Mouse (Mus musculus) liver, embryonic 12.5 days (tissue): ENCODE results near the gene Mrpl28. TPM values are rescaled to one million over a fixed set of nuclear protein-coding genes. Genes with fewer than 3 reads are reported as not detected.
"Not testable (repeated sequence)": the region's sequence is repeated elsewhere in the genome, so short reads cannot be mapped to it uniquely, and the experiment has no call there.

Source experiments
- ATAC-seq: fragments of 200-750 bp; cut with Nextera tagmentation; 2 replicates; pipeline ENCODE4 v1.8.0; 2017; ENCODE audit warnings: moderate number of reproducible peaks, mild to moderate bottlenecking, moderate library complexity
- H3K27ac ChIP-seq: fragments of 300-500 bp; sonication (generic); 2 replicates; pipeline ENCODE4 v1.5.1; 2016; ENCODE audit warnings: mild to moderate bottlenecking
- H3K27me3 ChIP-seq: fragments of 300-500 bp; sonication (generic); replicated peaks from 2 replicates; pipeline ENCODE4 v1.6.1; 2016; ENCODE audit warnings: mild to moderate bottlenecking, moderate library complexity
- H3K36me3 ChIP-seq: fragments of 300-500 bp; sonication (generic); 2 replicates; pipeline ENCODE4 v1.6.1; 2016; ENCODE audit warnings: mild to moderate bottlenecking, moderate library complexity
- H3K4me1 ChIP-seq: fragments of 300-500 bp; sonication (generic); 2 replicates; pipeline ENCODE4 v1.6.1; 2016
- H3K4me2 ChIP-seq: fragments of 300-500 bp; sonication (generic); 2 replicates; pipeline ENCODE4 v1.6.1; 2016; ENCODE audit warnings: mild to moderate bottlenecking, moderate library complexity
- H3K4me3 ChIP-seq: fragments of 300-500 bp; sonication (generic); 2 replicates; pipeline ENCODE4 v1.5.1; 2016; ENCODE audit warnings: mild to moderate bottlenecking, moderate library complexity
- H3K9ac ChIP-seq: fragments of 300-500 bp; sonication (generic); 2 replicates; pipeline ENCODE4 v1.6.1; 2016; ENCODE audit warnings: mild to moderate bottlenecking, moderate library complexity
- H3K9me3 ChIP-seq: fragments of 300-500 bp; sonication (generic); replicated peaks from 2 replicates; pipeline ENCODE4 v1.6.1; 2016; ENCODE audit warnings: mild to moderate bottlenecking, moderate library complexity
- WGBS: fragments of 180-500 bp; shearing (Covaris S2); methylation state at CpG from one replicate; pipeline ENCODE4 v1.1.7; 2016; ENCODE audit not compliant: insufficient replicate concordance; 5-methylcytosine and 5-hydroxymethylcytosine counted together
- polyA plus RNA-seq: library from polyadenylated mRNA; unstranded; fragments of >200 nt; fragmentation: Nextera tagmentation; extraction: Ambion mirVana; gene quantifications from 2 replicates; pipeline ENCODE4 v1.2.1, GENCODE M21; 2016

The Mrpl28 gene
- polyA plus RNA-seq, 1 experiment from 2014 or later: 174 TPM

- ATAC-seq: no peak
- Histone ChIP-seq H3K36me3 (peaks cover 56% of the 10 kb centered on the region), H3K4me2 (no peak overlapping the region), H3K4me3 (no peak overlapping the region), H3K27me3 (no peaks in the 10 kb centered on the region), H3K9ac (no peak overlapping the region), H3K4me1 (peaks cover 32% of the 10 kb centered on the region), H3K9me3 (no peaks in the 10 kb centered on the region), H3K27ac (no peak overlapping the region)
- 73% methylated on average over 4 of the region's 4 CpGs for WGBS
These were observed 19.5 kb downstream of the Mrpl28 start for GRCm38 (mm10) chr17:26142796-26143195.

DNA sequence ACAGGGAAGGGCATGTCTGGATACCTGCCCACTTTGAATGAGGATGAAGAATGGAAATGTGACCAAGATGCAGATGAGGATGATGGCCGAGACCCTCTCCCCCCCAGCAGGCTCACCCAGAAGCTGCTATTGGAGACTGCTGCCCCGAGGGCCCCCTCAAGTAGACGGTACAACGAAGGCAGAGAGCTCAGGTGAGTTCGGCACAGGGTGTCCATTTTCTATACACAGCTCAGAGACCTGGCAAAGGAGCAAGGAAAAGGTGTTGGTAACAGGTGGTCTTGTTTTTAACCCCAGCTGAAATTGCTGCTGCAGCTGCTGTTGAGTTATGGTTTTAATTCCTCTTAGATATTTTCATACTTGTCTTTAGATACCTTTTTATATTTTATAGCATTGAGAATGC lies 20.1 kb downstream of the Mrpl28 start:
- Histone ChIP-seq H3K9me3 (no peaks in the 10 kb centered on the region), H3K27me3 (no peaks in the 10 kb centered on the region), H3K9ac (no peak overlapping the region), H3K4me3 (no peak overlapping the region), H3K36me3 (peaks cover 62% of the 10 kb centered on the region), H3K4me2 (no peak overlapping the region), H3K4me1 (peaks cover 28% of the 10 kb centered on the region), H3K27ac (no peak overlapping the region)
- ATAC-seq: no peak
- 92% methylated on average over 5 of the region's 5 CpGs for WGBS

- 62% methylated on average over 2 of the region's 2 CpGs for WGBS
- no peaks in the 10 kb centered on the region for H3K4me1 ChIP-seq
These were observed 25.8 kb downstream of the Mrpl28 start for GRCm38 (mm10) chr17:26149056-26149455.

GRCm38 (mm10) chr17:26151886-26152630 lies 28.8 kb downstream of the Mrpl28 start:
- no peak overlapping the region for H3K4me3 ChIP-seq
- H3K27ac ChIP-seq: no peak overlapping the region
- H3K36me3 ChIP-seq: peaks cover 82% of the 10 kb centered on the region
- H3K4me2 ChIP-seq: no peak overlapping the region
- H3K27me3 ChIP-seq: no peaks in the 10 kb centered on the region
- 85% methylated on average over 2 of the region's 2 CpGs for WGBS
- ATAC-seq: no peak
- H3K9me3 ChIP-seq: no peaks in the 10 kb centered on the region
- no peak overlapping the region for H3K9ac ChIP-seq
- H3K4me1 ChIP-seq: no peaks in the 10 kb centered on the region

More at GRCm38 (mm10) chr17:26149056-26149455, 25.8 kb downstream of the Mrpl28 start:
- Histone ChIP-seq H3K9ac (no peak overlapping the region), H3K27me3 (no peaks in the 10 kb centered on the region), H3K4me3 (no peak overlapping the region), H3K9me3 (no peaks in the 10 kb centered on the region), H3K4me2 (no peak overlapping the region), H3K36me3 (peaks cover 88% of the 10 kb centered on the region), H3K27ac (no peak overlapping the region)
- no peak for ATAC-seq

DNA sequence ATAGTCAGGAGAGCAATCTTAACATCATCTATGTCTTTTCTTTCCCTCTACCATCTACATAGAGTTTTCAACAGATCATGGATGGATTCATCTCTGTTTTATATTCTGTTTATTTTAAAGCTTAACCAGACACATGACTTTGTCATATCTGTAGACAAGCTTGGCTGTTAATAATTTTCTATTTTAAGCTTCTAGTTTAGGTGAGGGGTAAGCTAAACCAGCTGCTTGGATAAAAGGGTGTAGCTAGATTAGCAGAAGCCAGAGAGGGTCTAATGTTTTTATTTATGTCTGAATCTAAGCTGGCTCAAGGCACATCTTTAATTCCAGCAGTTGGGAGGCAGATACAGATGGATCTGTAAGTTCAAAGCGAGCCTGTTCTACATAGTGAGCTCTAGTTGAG lies 39.4 kb downstream of the Mrpl28 start:
- Histone ChIP-seq H3K27me3 (no peaks in the 10 kb centered on the region), H3K4me3 (no peak overlapping the region), H3K36me3 (peaks cover 9% of the 10 kb centered on the region; the same call in 1 of the 2 replicates), H3K9ac (no peak overlapping the region), H3K9me3 (no peaks in the 10 kb centered on the region), H3K27ac (no peak overlapping the region), H3K4me1 (no peaks in the 10 kb centered on the region), H3K4me2 (no peak overlapping the region)
- no peak for ATAC-seq
- WGBS: 90% methylated on average over 1 of the region's 1 CpGs

DNA sequence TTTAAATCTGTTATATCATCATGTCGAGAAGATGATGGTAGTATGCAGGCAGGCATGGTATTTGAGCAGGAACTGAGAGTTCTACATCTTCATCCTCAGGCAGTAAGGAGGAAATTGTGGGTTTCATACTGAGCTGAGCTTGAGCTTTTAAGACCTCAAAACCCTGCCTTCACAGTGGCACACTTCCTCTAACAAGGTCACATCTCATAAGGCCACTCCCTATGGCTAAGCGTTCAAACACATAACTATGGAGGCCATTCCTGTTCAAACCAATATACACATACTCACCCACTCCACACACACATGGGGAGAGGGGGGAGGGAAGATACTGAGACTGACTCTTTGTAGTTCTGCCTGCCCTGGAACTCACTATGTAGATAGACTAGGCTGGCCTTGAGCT lies 44.7 kb downstream of the Mrpl28 start:
- Histone ChIP-seq H3K27me3 (no peaks in the 10 kb centered on the region), H3K4me2 (no peak overlapping the region), H3K36me3 (peaks cover 18% of the 10 kb centered on the region), H3K4me3 (no peak overlapping the region), H3K4me1 (no peaks in the 10 kb centered on the region), H3K9ac (no peak overlapping the region), H3K27ac (no peak overlapping the region), H3K9me3 (no peaks in the 10 kb centered on the region)
- ATAC-seq: no peak
- 33% methylated on average over 2 of the region's 2 CpGs for WGBS

DNA sequence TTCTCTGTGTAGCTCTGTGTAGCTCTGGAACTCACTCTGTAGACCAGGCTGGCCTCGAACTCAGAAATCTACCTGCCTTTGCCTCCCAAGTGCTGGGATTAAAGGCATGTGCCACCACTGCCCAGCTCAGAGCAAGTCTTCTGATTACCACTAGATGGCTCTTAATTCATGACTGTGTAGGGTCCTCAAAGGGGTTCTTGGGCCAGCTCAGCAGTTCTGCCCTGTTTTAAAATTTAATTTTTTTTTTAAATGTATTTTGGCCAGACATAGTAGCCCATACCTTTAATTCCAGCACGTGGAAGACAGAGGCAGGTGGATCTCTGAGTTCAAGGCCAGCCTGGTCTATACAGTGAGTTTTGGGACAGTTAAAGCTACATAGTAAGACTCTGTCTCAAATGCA lies 51.9 kb downstream of the Mrpl28 start:
- H3K27me3 ChIP-seq, H3K4me2 ChIP-seq, H3K9me3 ChIP-seq, H3K4me1 ChIP-seq, H3K27ac ChIP-seq, ATAC-seq, H3K4me3 ChIP-seq, H3K9ac ChIP-seq: not testable (repeated sequence)
- H3K36me3 ChIP-seq: peaks cover 45% of the 10 kb centered on the region
- 62% methylated on average over 2 of the region's 2 CpGs for WGBS

Other genes starting within 250 kb of the Mrpl28 start
- gene Mettl26, start 248.4 kb upstream of the Mrpl28 start, polyA plus RNA-seq: 52.3 and 53.5 TPM in 2 replicates
- 0.83 and 0.91 TPM in 2 replicates for gene Wfikkn1, start 242.6 kb upstream of the Mrpl28 start, polyA plus RNA-seq
- gene Rab40c, start 203.8 kb upstream of the Mrpl28 start, polyA plus RNA-seq: 9.9 and 11.8 TPM in 2 replicates
- gene Pigq, start 178.6 kb upstream of the Mrpl28 start, polyA plus RNA-seq: 161 and 171 TPM in 2 replicates
- 5.0 and 7.3 TPM in 2 replicates for gene Nhlrc4, start 178.5 kb upstream of the Mrpl28 start, polyA plus RNA-seq
- gene A930017K11Rik, start 170.9 kb upstream of the Mrpl28 start, polyA plus RNA-seq: 0.36 and 0.49 TPM in 2 replicates
- gene Capn15, start 137.7 kb upstream of the Mrpl28 start, polyA plus RNA-seq: 20.4 and 21.3 TPM in 2 replicates
- 4.2 and 4.3 TPM in 2 replicates for gene Rab11fip3, start 53.9 kb upstream of the Mrpl28 start, polyA plus RNA-seq
- 12.0 and 13.2 TPM in 2 replicates for gene Decr2, start 33.2 kb upstream of the Mrpl28 start, polyA plus RNA-seq
- gene Nme4, start 27.9 kb upstream of the Mrpl28 start, polyA plus RNA-seq: 65.9 and 68.3 TPM in 2 replicates
- gene Tmem8, start 10.2 kb upstream of the Mrpl28 start, polyA plus RNA-seq: 1.9 and 2.2 TPM in 2 replicates
- gene Axin1, start 15.2 kb downstream of the Mrpl28 start, polyA plus RNA-seq: 15.2 and 16.4 TPM in 2 replicates
- gene Pdia2, start 75.6 kb downstream of the Mrpl28 start, polyA plus RNA-seq: 96.4 and 96.5 TPM in 2 replicates
- gene Rgs11, start 79.5 kb downstream of the Mrpl28 start, polyA plus RNA-seq: 0.99 and 1.0 TPM in 2 replicates
- gene Arhgdig, start 84.3 kb downstream of the Mrpl28 start, polyA plus RNA-seq: 36.1 and 36.9 TPM in 2 replicates
- 12.1 and 13.1 TPM in 2 replicates for gene Fam234a, start 120.7 kb downstream of the Mrpl28 start, polyA plus RNA-seq
- gene Luc7l, start 129.4 kb downstream of the Mrpl28 start, polyA plus RNA-seq: 59.4 and 62.6 TPM in 2 replicates